Mouse (Mus musculus): ENCODE measurements around the gene Zp2. TPM values are rescaled to one million over a fixed set of nuclear protein-coding genes. Genes with fewer than 3 reads are reported as not detected.

Gene Zp2
- polyA plus RNA-seq (2017; shearing (Covaris generic)): not detected

GRCm38 (mm10) chr7:120145191-120145590 lies at the start of gene Zp2:
Gene Zp2 (minus strand): TSS chr7:120145291.

DNA sequence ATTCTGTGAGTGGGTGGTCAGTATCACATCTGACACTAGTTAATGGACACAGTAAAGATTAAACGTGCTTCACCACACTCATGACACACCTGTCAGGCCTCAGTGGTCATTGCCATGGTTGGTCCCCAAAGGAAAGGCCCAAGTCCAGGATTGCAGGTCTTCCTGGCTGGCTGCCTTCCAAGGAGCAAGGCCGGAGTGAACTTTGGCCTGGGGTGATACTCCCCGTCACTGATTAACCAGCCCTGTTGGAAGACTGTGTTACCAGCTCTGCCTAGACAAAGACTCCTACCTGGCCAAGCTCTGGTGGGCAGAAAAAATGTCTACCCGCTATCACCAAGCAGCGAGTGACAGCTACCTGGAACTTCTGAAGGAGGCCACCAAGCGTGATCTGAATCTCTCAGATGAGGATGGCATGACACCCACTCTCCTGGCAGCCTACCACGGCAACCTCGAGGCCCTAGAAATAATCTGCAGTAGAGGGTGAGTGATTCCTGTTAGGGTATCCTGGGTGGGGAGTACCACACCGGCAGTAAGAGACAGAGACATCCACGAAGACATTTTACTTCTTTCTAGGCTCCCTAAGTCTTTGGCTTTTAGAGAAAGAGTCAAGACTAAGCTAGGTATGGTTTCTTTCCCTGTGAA lies 28.6 kb upstream of the Zp2 start, which contains the start of gene Anks4b:
TSS of gene Anks4b (plus strand) at position 256 of the 642 bp plus-strand sequence.

GRCm38 (mm10) chr7:120102164-120102972 lies 42.7 kb downstream of the Zp2 start, which contains the start of gene Tmem159:
Gene Tmem159 (plus strand): TSS chr7:120102353.

DNA sequence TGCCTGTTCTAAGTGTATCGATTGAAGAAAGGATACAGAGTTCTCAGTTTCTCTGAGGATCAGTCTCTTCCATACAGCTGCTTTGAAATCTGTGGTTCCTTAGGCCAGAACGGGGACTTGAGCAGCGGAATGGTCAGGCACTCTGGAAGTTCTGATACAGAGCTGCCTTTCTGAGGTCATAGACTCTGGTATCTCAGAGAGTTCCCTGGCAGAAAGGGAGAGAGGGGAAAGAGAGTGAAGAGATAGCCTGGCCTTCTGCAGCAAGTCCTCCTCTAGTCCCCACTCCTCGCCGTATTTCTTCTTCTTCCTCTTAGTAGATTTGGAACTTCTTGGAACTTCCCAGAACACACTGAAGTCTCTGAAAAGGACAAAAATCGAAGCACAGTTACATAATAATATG lies 49.9 kb downstream of the Zp2 start, which contains the start of gene Dnah3:
TSS of gene Dnah3 (minus strand) at position 101 of the 400 bp plus-strand sequence.

Other genes starting within 250 kb of the Zp2 start
- gene Lyrm1, start 249.4 kb downstream of the Zp2 start, polyA plus RNA-seq (2017; shearing (Covaris generic)): 18.5 TPM
- gene Dcun1d3, start 249.0 kb downstream of the Zp2 start, polyA plus RNA-seq (2017; shearing (Covaris generic)): 15.3 TPM
- 0.04 TPM for gene Dnah3, start 50.0 kb downstream of the Zp2 start, polyA plus RNA-seq (2017; shearing (Covaris generic))
- 2.6 TPM for gene Tmem159, start 42.9 kb downstream of the Zp2 start, polyA plus RNA-seq (2017; shearing (Covaris generic))
- not detected for gene Anks4b, start 28.6 kb upstream of the Zp2 start, polyA plus RNA-seq (2017; shearing (Covaris generic))
- gene Crym, start 56.8 kb upstream of the Zp2 start, polyA plus RNA-seq (2017; shearing (Covaris generic)): not detected
- gene Abca14, start 58.7 kb upstream of the Zp2 start, polyA plus RNA-seq (2017; shearing (Covaris generic)): not detected
- not detected for gene Abca15, start 183.4 kb upstream of the Zp2 start, polyA plus RNA-seq (2017; shearing (Covaris generic))

Data from CD4-positive, CD25-positive, alpha-beta regulatory T cell (primary cell).